Mouse (Mus musculus): ENCODE results near the gene Mpo. TPM values are rescaled to one million over a fixed set of nuclear protein-coding genes. Genes with fewer than 3 reads are reported as not detected.

Gene Mpo
- polyA plus RNA-seq, 1 experiment from 2014 or later = 0.12 TPM

GRCm38 (mm10) chr11:87748132-87749119 lies 45.0 kb upstream of the Mpo start:
- Histone ChIP-seq H3K27me3 (ENCODE audit: insufficient read depth, low read length) (no peaks in the 10 kb centered on the region), H3K9me3 (replicated peaks; ENCODE audit: low read length) (no peaks in the 10 kb centered on the region), H3K4me3 (replicated peaks; ENCODE audit: low read depth, low read length) (no peak overlapping the region), H3K9ac (ENCODE audit: low read depth, low read length) (no peak overlapping the region), H3K27ac (no peak overlapping the region), H3K4me2 (ENCODE audit: low read length) (peak overlapping the region; percentile 34), H3K36me3 (ENCODE audit: insufficient read depth, low read length) (peaks cover 13% of the 10 kb centered on the region; the same call in 1 of the 2 replicates), H3K4me1 (replicated peaks; ENCODE audit: insufficient read depth, low read length) (peaks cover 4% of the 10 kb centered on the region; the same call in 1 of the 2 replicates)
- peak; percentile 21; the same call in 1 of the 2 replicates for TF ChIP-seq CTCF (IDR thresholded peaks at IDR 0.05; ENCODE audit: low read depth)
- WGBS = 26% methylated on average over 19 of the region's 19 CpGs
- peak; percentile 52 for DNase-seq (ENCODE audit: low spot score)
- no peak for ATAC-seq (replicated peaks; ENCODE audit: low FRiP score, low read depth)

GRCm38 (mm10) chr11:87749192-87750042 lies 44.0 kb upstream of the Mpo start:
- Histone ChIP-seq H3K36me3 (ENCODE audit: insufficient read depth, low read length) (0 out of 2 replicates have a peak, but pooled peaks cover 7% of the 10 kb centered on the region), H3K9me3 (replicated peaks; ENCODE audit: low read length) (no peaks in the 10 kb centered on the region), H3K27me3 (ENCODE audit: insufficient read depth, low read length) (no peaks in the 10 kb centered on the region), H3K4me1 (replicated peaks; ENCODE audit: insufficient read depth, low read length) (peaks cover 4% of the 10 kb centered on the region; the same call in 1 of the 2 replicates), H3K4me3 (replicated peaks; ENCODE audit: low read depth, low read length) (no peak overlapping the region), H3K4me2 (ENCODE audit: low read length) (0 out of 2 replicates have a peak overlapping the region, but pooled peaks have one; percentile 34), H3K27ac (no peak overlapping the region), H3K9ac (ENCODE audit: low read depth, low read length) (no peak overlapping the region)
- peak; percentile 76 for ATAC-seq (replicated peaks; ENCODE audit: low FRiP score, low read depth)
- DNase-seq (ENCODE audit: low spot score) = peak; percentile 56
- WGBS = 21% methylated on average over 18 of the region's 18 CpGs
- TF ChIP-seq CTCF (IDR thresholded peaks at IDR 0.05; ENCODE audit: low read depth) = no peak

- no peak for ATAC-seq (replicated peaks; ENCODE audit: low FRiP score, low read depth)
- H3K27ac ChIP-seq = no peak overlapping the region
Measured at GRCm38 (mm10) chr11:87750043-87750421, 43.3 kb upstream of the Mpo start.

GRCm38 (mm10) chr11:87750521-87750920 lies 42.9 kb upstream of the Mpo start:
- Histone ChIP-seq H3K27ac (no peak overlapping the region), H3K4me3 (replicated peaks; ENCODE audit: low read depth, low read length) (no peak overlapping the region), H3K4me2 (ENCODE audit: low read length) (no peak overlapping the region), H3K27me3 (ENCODE audit: insufficient read depth, low read length) (no peaks in the 10 kb centered on the region), H3K9me3 (replicated peaks; ENCODE audit: low read length) (no peaks in the 10 kb centered on the region), H3K36me3 (ENCODE audit: insufficient read depth, low read length) (no peaks in the 10 kb centered on the region), H3K4me1 (replicated peaks; ENCODE audit: insufficient read depth, low read length) (peaks cover 4% of the 10 kb centered on the region; the same call in 1 of the 2 replicates), H3K9ac (ENCODE audit: low read depth, low read length) (no peak overlapping the region)
- no peak for ATAC-seq (replicated peaks; ENCODE audit: low FRiP score, low read depth)
- no peak for DNase-seq (ENCODE audit: low spot score)
- TF ChIP-seq CTCF (IDR thresholded peaks at IDR 0.05; ENCODE audit: low read depth) = no peak
- 79% methylated on average over 3 of the region's 3 CpGs for WGBS

More at GRCm38 (mm10) chr11:87750043-87750421, 43.3 kb upstream of the Mpo start:
- Histone ChIP-seq H3K4me1 (replicated peaks; ENCODE audit: insufficient read depth, low read length) (peaks cover 4% of the 10 kb centered on the region; the same call in 1 of the 2 replicates), H3K27me3 (ENCODE audit: insufficient read depth, low read length) (no peaks in the 10 kb centered on the region), H3K9me3 (replicated peaks; ENCODE audit: low read length) (no peaks in the 10 kb centered on the region), H3K4me2 (ENCODE audit: low read length) (no peak overlapping the region), H3K9ac (ENCODE audit: low read depth, low read length) (no peak overlapping the region), H3K36me3 (ENCODE audit: insufficient read depth, low read length) (0 out of 2 replicates have a peak, but pooled peaks cover 2% of the 10 kb centered on the region), H3K4me3 (replicated peaks; ENCODE audit: low read depth, low read length) (no peak overlapping the region)
- WGBS = 74% methylated on average over 11 of the region's 11 CpGs
- no peak for DNase-seq (ENCODE audit: low spot score)
- TF ChIP-seq CTCF (IDR thresholded peaks at IDR 0.05; ENCODE audit: low read depth) = no peak

- Histone ChIP-seq H3K27me3 (ENCODE audit: insufficient read depth, low read length) (no peaks in the 10 kb centered on the region), H3K36me3 (ENCODE audit: insufficient read depth, low read length) (no peaks in the 10 kb centered on the region), H3K4me3 (replicated peaks; ENCODE audit: low read depth, low read length) (no peak overlapping the region), H3K9me3 (replicated peaks; ENCODE audit: low read length) (no peaks in the 10 kb centered on the region), H3K27ac (no peak overlapping the region), H3K4me1 (replicated peaks; ENCODE audit: insufficient read depth, low read length) (peaks cover 4% of the 10 kb centered on the region; the same call in 1 of the 2 replicates), H3K9ac (ENCODE audit: low read depth, low read length) (no peak overlapping the region), H3K4me2 (ENCODE audit: low read length) (no peak overlapping the region)
- ATAC-seq (replicated peaks; ENCODE audit: low FRiP score, low read depth) (no peak), DNase-seq (ENCODE audit: low spot score) (no peak)
- no peak for TF ChIP-seq CTCF (IDR thresholded peaks at IDR 0.05; ENCODE audit: low read depth)
- 78% methylated on average over 8 of the region's 8 CpGs for WGBS
Measured at GRCm38 (mm10) chr11:87751031-87751430, 42.4 kb upstream of the Mpo start.
